Mouse (Mus musculus): ENCODE results near the gene Ip6k3.

Ip6k3 gene

GRCm38 (mm10) chr17:27153773-27154193 is 13.8 kb downstream of the Ip6k3 start:
- peak; percentile 27 to 28 for DNase-seq (ENCODE audit: low spot score in 2 of 2)

- no peak for DNase-seq (ENCODE audit: low spot score in 2 of 2)
Measured at GRCm38 (mm10) chr17:27152976-27153723, 14.4 kb downstream of the Ip6k3 start.

- no peak for DNase-seq (ENCODE audit: low spot score in 2 of 2)
Measured at GRCm38 (mm10) chr17:27151411-27151810, 16.2 kb downstream of the Ip6k3 start.

- no peak for DNase-seq (ENCODE audit: low spot score in 2 of 2)
Measured at GRCm38 (mm10) chr17:27150871-27151270, 16.7 kb downstream of the Ip6k3 start.

- no peak for DNase-seq (ENCODE audit: low spot score in 2 of 2)
Measured at GRCm38 (mm10) chr17:27146323-27146923, 21.2 kb downstream of the Ip6k3 start.

GRCm38 (mm10) chr17:27144152-27144551 is 23.4 kb downstream of the Ip6k3 start:
- DNase-seq (ENCODE audit: low spot score in 2 of 2): no peak

- DNase-seq (ENCODE audit: low spot score in 2 of 2): peak; percentile 42 to 66
Measured at GRCm38 (mm10) chr17:27141971-27142450, 25.6 kb downstream of the Ip6k3 start.

- no peak for DNase-seq (ENCODE audit: low spot score in 2 of 2)
Measured at GRCm38 (mm10) chr17:27140262-27140661, 27.3 kb downstream of the Ip6k3 start.

- DNase-seq (ENCODE audit: low spot score in 2 of 2): no peak
Measured at GRCm38 (mm10) chr17:27139304-27139703, 28.3 kb downstream of the Ip6k3 start.

- no peak for DNase-seq (ENCODE audit: low spot score in 2 of 2)
Measured at GRCm38 (mm10) chr17:27138396-27138795, 29.2 kb downstream of the Ip6k3 start.

GRCm38 (mm10) chr17:27134715-27135114 is 32.9 kb downstream of the Ip6k3 start:
- DNase-seq (ENCODE audit: low spot score in 2 of 2): no peak

GRCm38 (mm10) chr17:27134187-27134586 is 33.4 kb downstream of the Ip6k3 start:
- DNase-seq (ENCODE audit: low spot score in 2 of 2): no peak

- DNase-seq (ENCODE audit: low spot score in 2 of 2): peak; percentile 96 to 97
Measured at GRCm38 (mm10) chr17:27133551-27134141, 33.9 kb downstream of the Ip6k3 start, which contains the start of gene Uqcc2. Uqcc2 (minus strand) TSS chr17:27133916.

GRCm38 (mm10) chr17:27132238-27132637 is 35.4 kb downstream of the Ip6k3 start:
- DNase-seq (ENCODE audit: low spot score in 2 of 2): no peak

GRCm38 (mm10) chr17:27131240-27131665 is 36.3 kb downstream of the Ip6k3 start:
- no peak for DNase-seq (ENCODE audit: low spot score in 2 of 2)

GRCm38 (mm10) chr17:27130246-27130645 is 37.3 kb downstream of the Ip6k3 start:
- no peak for DNase-seq (ENCODE audit: low spot score in 2 of 2)

- DNase-seq (ENCODE audit: low spot score in 2 of 2): no peak
Measured at GRCm38 (mm10) chr17:27129819-27130218, 37.8 kb downstream of the Ip6k3 start.

GRCm38 (mm10) chr17:27129291-27129690 is 38.3 kb downstream of the Ip6k3 start:
- no peak for DNase-seq (ENCODE audit: low spot score in 2 of 2)

- no peak for DNase-seq (ENCODE audit: low spot score in 2 of 2)
Measured at GRCm38 (mm10) chr17:27128189-27128588, 39.4 kb downstream of the Ip6k3 start.

- no peak for DNase-seq (ENCODE audit: low spot score in 2 of 2)
Measured at GRCm38 (mm10) chr17:27126974-27127373, 40.6 kb downstream of the Ip6k3 start.

- DNase-seq (ENCODE audit: low spot score in 2 of 2): no peak
Measured at GRCm38 (mm10) chr17:27125669-27126202, 41.9 kb downstream of the Ip6k3 start.

GRCm38 (mm10) chr17:27125185-27125584 is 42.4 kb downstream of the Ip6k3 start:
- peak; percentile 51 to 71 for DNase-seq (ENCODE audit: low spot score in 2 of 2)
